Mouse (Mus musculus): Measurements from ENCODE around the gene Pde4d. TPM values are rescaled to one million over a fixed set of nuclear protein-coding genes. Genes with fewer than 3 reads are reported as not detected.

The Pde4d gene
- polyA plus RNA-seq, 1 experiment from 2014 or later = 27.9 TPM

- no peak overlapping the region for H3K4me2 ChIP-seq (ENCODE audit: low read depth, low read length)
- 89% methylated on average over 5 of the region's 5 CpGs for WGBS
- H3K9me3 ChIP-seq (replicated peaks; ENCODE audit: control insufficient read depth, low read length) = no peaks in the 10 kb centered on the region
- H3K4me1 ChIP-seq (ENCODE audit: control insufficient read depth, insufficient read depth, low read length) = no peaks in the 10 kb centered on the region
- ATAC-seq (replicated peaks; ENCODE audit: extremely low read depth, insufficient read depth, low FRiP score) = no peak
- peaks cover 33% of the 10 kb centered on the region for H3K36me3 ChIP-seq (ENCODE audit: control insufficient read depth, insufficient read depth)
- no peak overlapping the region for H3K4me3 ChIP-seq (ENCODE audit: low read length)
- H3K27me3 ChIP-seq (ENCODE audit: control insufficient read depth, insufficient read depth, low read length) = no peaks in the 10 kb centered on the region
- no peak overlapping the region for H3K9ac ChIP-seq (ENCODE audit: low read length)
- no peak overlapping the region for H3K27ac ChIP-seq (ENCODE audit: low read length)
These were observed 1487.1 kb downstream of the Pde4d start for GRCm38 (mm10) chr13:109936866-109937265.

GRCm38 (mm10) chr13:109944822-109945551, 1495.2 kb downstream of the Pde4d start:
- WGBS = 93% methylated on average over 7 of the region's 7 CpGs
- no peak overlapping the region for H3K27ac ChIP-seq (ENCODE audit: low read length)
- no peak overlapping the region for H3K9ac ChIP-seq (ENCODE audit: low read length)
- no peaks in the 10 kb centered on the region for H3K9me3 ChIP-seq (replicated peaks; ENCODE audit: control insufficient read depth, low read length)
- H3K4me2 ChIP-seq (ENCODE audit: low read depth, low read length) = no peak overlapping the region
- ATAC-seq (replicated peaks; ENCODE audit: extremely low read depth, insufficient read depth, low FRiP score) = no peak
- no peak overlapping the region for H3K4me3 ChIP-seq (ENCODE audit: low read length)
- H3K36me3 ChIP-seq (ENCODE audit: control insufficient read depth, insufficient read depth) = peaks cover 42% of the 10 kb centered on the region
- H3K4me1 ChIP-seq (ENCODE audit: control insufficient read depth, insufficient read depth, low read length) = no peaks in the 10 kb centered on the region
- H3K27me3 ChIP-seq (ENCODE audit: control insufficient read depth, insufficient read depth, low read length) = no peaks in the 10 kb centered on the region

- H3K36me3 ChIP-seq (ENCODE audit: control insufficient read depth, insufficient read depth) = peaks cover 62% of the 10 kb centered on the region
- H3K9ac ChIP-seq (ENCODE audit: low read length) = no peak overlapping the region
- no peak overlapping the region for H3K27ac ChIP-seq (ENCODE audit: low read length)
- H3K4me3 ChIP-seq (ENCODE audit: low read length) = no peak overlapping the region
- no peak for ATAC-seq (replicated peaks; ENCODE audit: extremely low read depth, insufficient read depth, low FRiP score)
- no peaks in the 10 kb centered on the region for H3K27me3 ChIP-seq (ENCODE audit: control insufficient read depth, insufficient read depth, low read length)
- no peak overlapping the region for H3K4me2 ChIP-seq (ENCODE audit: low read depth, low read length)
- no peaks in the 10 kb centered on the region for H3K4me1 ChIP-seq (ENCODE audit: control insufficient read depth, insufficient read depth, low read length)
- no peaks in the 10 kb centered on the region for H3K9me3 ChIP-seq (replicated peaks; ENCODE audit: control insufficient read depth, low read length)
- 41% methylated on average over 14 of the region's 14 CpGs for WGBS
These were observed 1501.7 kb downstream of the Pde4d start for GRCm38 (mm10) chr13:109951466-109951865.

GRCm38 (mm10) chr13:109954189-109954588, 1504.4 kb downstream of the Pde4d start:
- no peak for ATAC-seq (replicated peaks; ENCODE audit: extremely low read depth, insufficient read depth, low FRiP score)

GRCm38 (mm10) chr13:109957953-109958352, 1508.2 kb downstream of the Pde4d start:
- H3K9ac ChIP-seq (ENCODE audit: low read length) = no peak overlapping the region
- no peaks in the 10 kb centered on the region for H3K9me3 ChIP-seq (replicated peaks; ENCODE audit: control insufficient read depth, low read length)
- H3K36me3 ChIP-seq (ENCODE audit: control insufficient read depth, insufficient read depth) = peaks cover 9% of the 10 kb centered on the region; the same call in 1 of the 2 replicates
- ATAC-seq (replicated peaks; ENCODE audit: extremely low read depth, insufficient read depth, low FRiP score) = no peak
- H3K4me2 ChIP-seq (ENCODE audit: low read depth, low read length) = no peak overlapping the region
- H3K27ac ChIP-seq (ENCODE audit: low read length) = no peak overlapping the region
- no peak overlapping the region for H3K4me3 ChIP-seq (ENCODE audit: low read length)
- WGBS = 53% methylated on average over 4 of the region's 4 CpGs
- no peaks in the 10 kb centered on the region for H3K27me3 ChIP-seq (ENCODE audit: control insufficient read depth, insufficient read depth, low read length)
- H3K4me1 ChIP-seq (ENCODE audit: control insufficient read depth, insufficient read depth, low read length) = no peaks in the 10 kb centered on the region

More at GRCm38 (mm10) chr13:109954189-109954588, 1504.4 kb downstream of the Pde4d start:
- Histone ChIP-seq H3K27ac (ENCODE audit: low read length) (no peak overlapping the region), H3K27me3 (ENCODE audit: control insufficient read depth, insufficient read depth, low read length) (no peaks in the 10 kb centered on the region), H3K4me3 (ENCODE audit: low read length) (no peak overlapping the region), H3K9ac (ENCODE audit: low read length) (no peak overlapping the region), H3K9me3 (replicated peaks; ENCODE audit: control insufficient read depth, low read length) (no peaks in the 10 kb centered on the region), H3K4me2 (ENCODE audit: low read depth, low read length) (no peak overlapping the region), H3K4me1 (ENCODE audit: control insufficient read depth, insufficient read depth, low read length) (no peaks in the 10 kb centered on the region), H3K36me3 (ENCODE audit: control insufficient read depth, insufficient read depth) (peaks cover 40% of the 10 kb centered on the region)
- WGBS = 89% methylated on average over 8 of the region's 8 CpGs

- Histone ChIP-seq H3K27me3 (ENCODE audit: control insufficient read depth, insufficient read depth, low read length) (no peaks in the 10 kb centered on the region), H3K27ac (ENCODE audit: low read length) (no peak overlapping the region), H3K4me1 (ENCODE audit: control insufficient read depth, insufficient read depth, low read length) (peaks cover 7% of the 10 kb centered on the region; the same call in 1 of the 2 replicates), H3K9me3 (replicated peaks; ENCODE audit: control insufficient read depth, low read length) (no peaks in the 10 kb centered on the region), H3K4me2 (ENCODE audit: low read depth, low read length) (no peak overlapping the region), H3K9ac (ENCODE audit: low read length) (no peak overlapping the region), H3K4me3 (ENCODE audit: low read length) (no peak overlapping the region), H3K36me3 (ENCODE audit: control insufficient read depth, insufficient read depth) (no peaks in the 10 kb centered on the region)
- WGBS = 52% methylated on average over 10 of the region's 10 CpGs
- ATAC-seq (replicated peaks; ENCODE audit: extremely low read depth, insufficient read depth, low FRiP score) = no peak
These were observed 1533.2 kb downstream of the Pde4d start for GRCm38 (mm10) chr13:109982821-109983443.

GRCm38 (mm10) chr13:109985411-109985810, 1535.7 kb downstream of the Pde4d start:
- Histone ChIP-seq H3K9ac (ENCODE audit: low read length) (no peak overlapping the region), H3K9me3 (replicated peaks; ENCODE audit: control insufficient read depth, low read length) (no peaks in the 10 kb centered on the region), H3K4me2 (ENCODE audit: low read depth, low read length) (no peak overlapping the region), H3K36me3 (ENCODE audit: control insufficient read depth, insufficient read depth) (no peaks in the 10 kb centered on the region), H3K27ac (ENCODE audit: low read length) (peak overlapping the region; percentile 93), H3K27me3 (ENCODE audit: control insufficient read depth, insufficient read depth, low read length) (no peaks in the 10 kb centered on the region), H3K4me3 (ENCODE audit: low read length) (no peak overlapping the region), H3K4me1 (ENCODE audit: control insufficient read depth, insufficient read depth, low read length) (peaks cover 7% of the 10 kb centered on the region; the same call in 1 of the 2 replicates)
- ATAC-seq (replicated peaks; ENCODE audit: extremely low read depth, insufficient read depth, low FRiP score) = no peak; the same call in 1 of the 2 replicates
- 80% methylated on average over 5 of the region's 5 CpGs for WGBS

GRCm38 (mm10) chr13:109985892-109986291, 1536.1 kb downstream of the Pde4d start:
- Histone ChIP-seq H3K27me3 (ENCODE audit: control insufficient read depth, insufficient read depth, low read length) (no peaks in the 10 kb centered on the region), H3K9me3 (replicated peaks; ENCODE audit: control insufficient read depth, low read length) (no peaks in the 10 kb centered on the region), H3K9ac (ENCODE audit: low read length) (no peak overlapping the region), H3K27ac (ENCODE audit: low read length) (peak overlapping the region; percentile 93), H3K4me2 (ENCODE audit: low read depth, low read length) (no peak overlapping the region), H3K4me3 (ENCODE audit: low read length) (no peak overlapping the region), H3K36me3 (ENCODE audit: control insufficient read depth, insufficient read depth) (no peaks in the 10 kb centered on the region), H3K4me1 (ENCODE audit: control insufficient read depth, insufficient read depth, low read length) (peaks cover 7% of the 10 kb centered on the region; the same call in 1 of the 2 replicates)
- 45% methylated on average over 5 of the region's 5 CpGs for WGBS
- peak; percentile 88 for ATAC-seq (replicated peaks; ENCODE audit: extremely low read depth, insufficient read depth, low FRiP score)

GRCm38 (mm10) chr13:109992775-109993505, 1543.2 kb downstream of the Pde4d start:
- Histone ChIP-seq H3K4me2 (ENCODE audit: low read depth, low read length) (no peak overlapping the region), H3K36me3 (ENCODE audit: control insufficient read depth, insufficient read depth) (no peaks in the 10 kb centered on the region), H3K4me3 (ENCODE audit: low read length) (no peak overlapping the region), H3K27ac (ENCODE audit: low read length) (peak overlapping the region; percentile 5), H3K9ac (ENCODE audit: low read length) (no peak overlapping the region), H3K27me3 (ENCODE audit: control insufficient read depth, insufficient read depth, low read length) (no peaks in the 10 kb centered on the region), H3K9me3 (replicated peaks; ENCODE audit: control insufficient read depth, low read length) (no peaks in the 10 kb centered on the region), H3K4me1 (ENCODE audit: control insufficient read depth, insufficient read depth, low read length) (peaks cover 20% of the 10 kb centered on the region)
- ATAC-seq (replicated peaks; ENCODE audit: extremely low read depth, insufficient read depth, low FRiP score) = peak; percentile 85
- 24% methylated on average over 5 of the region's 5 CpGs for WGBS
